Mouse (Mus musculus) forebrain, embryonic 13.5 days (tissue): ENCODE results near the gene Pigl. TPM values are rescaled to one million over a fixed set of nuclear protein-coding genes. Genes with fewer than 3 reads are reported as not detected.
"Not testable (repeated sequence)": the region's sequence is repeated elsewhere in the genome, so short reads cannot be mapped to it uniquely, and the experiment has no call there.

Experiments
- ATAC-seq: fragments of 200-750 bp; cut with Nextera tagmentation; 2 replicates; pipeline ENCODE4 v1.8.0; 2017
- H3K27ac ChIP-seq: fragments of 300-500 bp; sonication (generic); 2 replicates; pipeline ENCODE4 v1.5.1; 2015; ENCODE audit warnings: inconsistent platforms, mild to moderate bottlenecking, moderate library complexity
- H3K27me3 ChIP-seq: fragments of 300-500 bp; sonication (generic); 2 replicates; pipeline ENCODE4 v1.6.1; 2015; ENCODE audit warnings: mild to moderate bottlenecking, inconsistent platforms
- H3K36me3 ChIP-seq: fragments of 300-500 bp; sonication (generic); 2 replicates; pipeline ENCODE4 v1.6.1; 2015; ENCODE audit warnings: mild to moderate bottlenecking, inconsistent platforms; ENCODE audit not compliant: poor library complexity, severe bottlenecking
- H3K4me1 ChIP-seq: fragments of 300-500 bp; sonication (generic); 2 replicates; pipeline ENCODE4 v1.6.1; 2015; ENCODE audit warnings: inconsistent platforms
- H3K4me2 ChIP-seq: fragments of 300-500 bp; sonication (generic); 2 replicates; pipeline ENCODE4 v1.6.1; 2015; ENCODE audit warnings: inconsistent platforms, mild to moderate bottlenecking, moderate library complexity
- H3K4me3 ChIP-seq: fragments of 300-500 bp; sonication (generic); 2 replicates; pipeline ENCODE4 v1.5.1; 2015; ENCODE audit warnings: mild to moderate bottlenecking, inconsistent platforms
- H3K9ac ChIP-seq: fragments of 300-500 bp; sonication (generic); 2 replicates; pipeline ENCODE4 v1.6.1; 2015; ENCODE audit warnings: mild to moderate bottlenecking, inconsistent platforms
- H3K9me3 ChIP-seq: fragments of 300-500 bp; sonication (generic); replicated peaks from 2 replicates; pipeline ENCODE4 v1.6.1; 2016; ENCODE audit warnings: inconsistent platforms
- WGBS: fragments of 180-500 bp; shearing (Covaris S2); methylation state at CpG from one replicate; pipeline ENCODE4 v1.1.7; 2015; 5-methylcytosine and 5-hydroxymethylcytosine counted together
- polyA plus RNA-seq: library from polyadenylated mRNA; unstranded; fragments of >200 nt; fragmentation: Nextera tagmentation; extraction: Ambion mirVana; gene quantifications from 2 replicates; pipeline ENCODE4 v1.2.1, GENCODE M21; 2015

Pigl gene
- polyA plus RNA-seq, 1 experiment from 2014 or later = 6.2 TPM

DNA sequence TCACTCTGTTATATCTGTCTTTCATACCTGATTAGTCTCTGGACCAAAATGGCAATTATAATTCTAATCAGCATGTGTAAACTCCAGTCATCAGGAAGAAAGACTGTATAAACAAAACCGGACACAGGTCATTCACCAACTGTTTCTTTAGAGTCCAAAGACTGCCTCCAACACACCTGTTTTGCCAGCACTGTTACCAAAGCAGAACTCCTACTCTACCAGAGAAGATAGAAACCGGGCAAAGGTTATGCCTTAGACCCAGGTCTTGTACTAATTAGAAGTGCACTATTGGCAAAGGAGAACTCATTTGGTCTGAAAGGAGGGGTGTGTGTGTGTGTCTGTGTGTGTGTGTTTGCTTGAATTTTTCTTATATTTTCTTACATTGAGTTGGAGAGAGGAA, 42.3 kb downstream of the Pigl start:
- no peak for ATAC-seq
- no peaks in the 10 kb centered on the region for H3K4me1 ChIP-seq
- no peaks in the 10 kb centered on the region for H3K27me3 ChIP-seq
- no peak overlapping the region for H3K4me2 ChIP-seq
- no peak overlapping the region for H3K4me3 ChIP-seq
- no peak overlapping the region for H3K9ac ChIP-seq
- WGBS = 78% methylated on average over 2 of the region's 2 CpGs
- no peak overlapping the region for H3K27ac ChIP-seq
- no peaks in the 10 kb centered on the region; the same call in 1 of the 2 replicates for H3K36me3 ChIP-seq
- H3K9me3 ChIP-seq = no peaks in the 10 kb centered on the region

- H3K4me1 ChIP-seq = no peaks in the 10 kb centered on the region; the same call in 1 of the 2 replicates
- no peak overlapping the region for H3K4me3 ChIP-seq
- H3K36me3 ChIP-seq = no peaks in the 10 kb centered on the region; the same call in 1 of the 2 replicates
- no peaks in the 10 kb centered on the region for H3K9me3 ChIP-seq
- no peak overlapping the region for H3K9ac ChIP-seq
- WGBS = 92% methylated on average over 4 of the region's 4 CpGs
- no peaks in the 10 kb centered on the region for H3K27me3 ChIP-seq
- H3K4me2 ChIP-seq = no peak overlapping the region
- ATAC-seq = no peak
- no peak overlapping the region for H3K27ac ChIP-seq
Observed at GRCm38 (mm10) chr11:62507683-62508082, 49.4 kb downstream of the Pigl start.

GRCm38 (mm10) chr11:62508365-62508764, 50.1 kb downstream of the Pigl start:
- H3K9me3 ChIP-seq, H3K4me3 ChIP-seq, ATAC-seq, H3K4me1 ChIP-seq, H3K27ac ChIP-seq, H3K27me3 ChIP-seq, H3K4me2 ChIP-seq, H3K36me3 ChIP-seq, H3K9ac ChIP-seq: not testable (repeated sequence)
- WGBS = 93% methylated on average over 13 of the region's 13 CpGs

- not testable (repeated sequence) for H3K4me1 ChIP-seq, H3K27me3 ChIP-seq, H3K36me3 ChIP-seq, H3K9me3 ChIP-seq, H3K4me3 ChIP-seq, H3K27ac ChIP-seq, ATAC-seq, H3K4me2 ChIP-seq, H3K9ac ChIP-seq
- 96% methylated on average over 5 of the region's 5 CpGs for WGBS
Observed at GRCm38 (mm10) chr11:62508816-62509215, 50.6 kb downstream of the Pigl start.

- no peaks in the 10 kb centered on the region; the same call in 1 of the 2 replicates for H3K4me1 ChIP-seq
- H3K4me2 ChIP-seq = no peak overlapping the region
- WGBS = 91% methylated on average over 3 of the region's 3 CpGs
- ATAC-seq = no peak
- H3K27me3 ChIP-seq = no peaks in the 10 kb centered on the region
- H3K9me3 ChIP-seq = no peaks in the 10 kb centered on the region
- no peak overlapping the region for H3K4me3 ChIP-seq
- no peak overlapping the region for H3K27ac ChIP-seq
- H3K9ac ChIP-seq = no peak overlapping the region
- H3K36me3 ChIP-seq = no peaks in the 10 kb centered on the region; the same call in 1 of the 2 replicates
Observed at GRCm38 (mm10) chr11:62509571-62509970, 51.3 kb downstream of the Pigl start.

GRCm38 (mm10) chr11:62510956-62511355, 52.7 kb downstream of the Pigl start:
- H3K36me3 ChIP-seq = no peaks in the 10 kb centered on the region
- no peak overlapping the region for H3K27ac ChIP-seq
- H3K4me1 ChIP-seq = no peaks in the 10 kb centered on the region; the same call in 1 of the 2 replicates
- H3K4me2 ChIP-seq = no peak overlapping the region
- H3K27me3 ChIP-seq = no peaks in the 10 kb centered on the region
- H3K9ac ChIP-seq = no peak overlapping the region
- WGBS = 89% methylated on average over 5 of the region's 5 CpGs
- H3K9me3 ChIP-seq = no peaks in the 10 kb centered on the region
- H3K4me3 ChIP-seq = no peak overlapping the region
- no peak for ATAC-seq

DNA sequence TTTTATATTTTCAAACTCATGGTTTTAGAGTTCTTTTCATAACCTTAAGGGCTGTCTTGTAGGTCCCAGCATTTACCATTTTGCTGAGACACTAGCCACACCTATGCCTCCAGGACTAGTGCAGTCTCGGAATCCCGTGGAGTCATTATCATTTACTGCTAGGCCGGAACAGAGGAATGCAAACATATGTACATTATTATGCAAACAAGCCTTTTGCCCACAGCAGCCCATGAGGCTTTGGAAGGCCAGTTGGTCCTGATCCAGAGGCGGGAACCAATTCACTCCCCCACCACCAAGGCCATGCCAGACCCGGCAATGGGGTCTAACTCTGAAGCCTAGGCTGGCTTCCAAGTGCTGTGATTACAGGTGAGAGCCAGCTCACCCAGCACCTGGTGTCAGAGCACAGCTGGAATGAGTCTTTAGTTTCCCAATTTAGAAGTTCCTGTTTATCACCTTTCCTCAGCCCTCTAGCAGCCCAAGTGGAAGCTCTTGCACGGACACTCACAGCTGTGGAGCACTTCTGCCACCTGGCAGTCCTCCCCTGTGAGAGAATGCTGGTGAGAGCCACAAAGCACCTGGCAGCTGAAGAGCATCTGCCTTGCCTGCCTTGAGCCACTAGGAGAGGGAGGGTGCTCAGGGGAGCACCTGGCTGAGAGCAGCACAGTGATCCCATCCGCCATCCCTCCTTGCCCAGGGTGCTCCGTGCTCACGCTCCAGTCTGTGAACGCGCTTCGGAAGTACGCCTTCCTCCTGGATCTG, 53.4 kb downstream of the Pigl start:
- Histone ChIP-seq H3K4me2 (no peak overlapping the region), H3K9ac (no peak overlapping the region), H3K9me3 (no peaks in the 10 kb centered on the region), H3K4me3 (no peak overlapping the region), H3K36me3 (no peaks in the 10 kb centered on the region), H3K4me1 (no peaks in the 10 kb centered on the region; the same call in 1 of the 2 replicates), H3K27me3 (no peaks in the 10 kb centered on the region), H3K27ac (no peak overlapping the region)
- 74% methylated on average over 13 of the region's 13 CpGs for WGBS
- no peak for ATAC-seq

DNA sequence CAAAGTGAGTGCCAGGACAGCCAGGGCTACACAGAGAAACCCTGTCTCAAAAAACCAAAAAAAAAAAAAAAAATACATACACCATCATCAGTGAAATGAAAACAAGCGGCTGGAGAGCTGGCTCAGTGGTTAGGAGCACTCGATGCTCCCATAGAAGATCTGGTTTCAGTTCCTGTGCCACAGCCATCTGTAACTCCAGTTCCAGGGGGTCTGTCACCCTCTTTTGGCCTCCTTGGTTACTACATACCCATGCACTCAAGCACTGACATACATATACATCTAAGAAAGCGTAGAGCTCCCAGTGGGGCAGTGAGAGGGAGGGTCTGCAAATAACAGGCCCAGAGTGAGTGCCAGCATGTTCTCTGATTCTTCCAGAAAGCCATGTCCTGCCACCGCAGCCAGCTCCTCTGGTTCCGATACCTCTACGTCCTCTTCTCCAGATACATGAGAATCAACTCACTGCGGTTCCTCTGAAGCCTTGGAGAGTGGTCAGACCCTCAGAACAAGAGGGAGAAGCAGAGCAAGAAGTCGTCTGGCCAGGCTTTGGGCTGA, 54.3 kb downstream of the Pigl start:
- Histone ChIP-seq H3K4me1 (no peaks in the 10 kb centered on the region; the same call in 1 of the 2 replicates), H3K9ac (no peak overlapping the region), H3K27ac (no peak overlapping the region), H3K27me3 (no peaks in the 10 kb centered on the region), H3K4me3 (no peak overlapping the region), H3K9me3 (no peaks in the 10 kb centered on the region), H3K36me3 (no peaks in the 10 kb centered on the region), H3K4me2 (no peak overlapping the region)
- ATAC-seq = no peak
- WGBS = 91% methylated on average over 8 of the region's 8 CpGs

DNA sequence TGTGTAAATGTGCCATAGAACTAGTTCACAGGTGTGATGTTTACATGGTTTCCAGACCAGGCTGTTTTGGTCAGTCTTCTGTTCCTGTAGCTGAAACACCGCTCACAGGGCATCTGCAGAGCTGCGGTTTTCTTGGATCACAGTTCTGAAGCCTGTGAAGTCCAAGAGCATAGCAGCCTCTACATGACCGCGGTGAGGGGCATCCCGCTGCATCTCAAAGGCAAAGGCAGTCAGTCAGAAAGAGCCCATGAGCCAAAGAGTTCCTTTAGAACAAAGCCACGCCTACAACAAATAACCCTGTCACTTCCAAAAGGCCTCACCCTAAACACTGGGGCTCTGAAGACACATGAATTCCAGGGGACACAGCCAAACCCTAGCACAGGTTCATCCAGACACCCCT, 55.1 kb downstream of the Pigl start:
- no peak overlapping the region for H3K4me2 ChIP-seq
- no peak for ATAC-seq
- 77% methylated on average over 6 of the region's 6 CpGs for WGBS
- H3K27me3 ChIP-seq = no peaks in the 10 kb centered on the region
- H3K4me1 ChIP-seq = no peaks in the 10 kb centered on the region; the same call in 1 of the 2 replicates
- no peak overlapping the region for H3K27ac ChIP-seq
- H3K9ac ChIP-seq = no peak overlapping the region
- H3K9me3 ChIP-seq = no peaks in the 10 kb centered on the region
- no peaks in the 10 kb centered on the region for H3K36me3 ChIP-seq
- H3K4me3 ChIP-seq = no peak overlapping the region

- H3K4me3 ChIP-seq = no peak overlapping the region
- H3K27ac ChIP-seq = no peak overlapping the region
- 33% methylated on average over 2 of the region's 2 CpGs for WGBS
- H3K9me3 ChIP-seq = no peaks in the 10 kb centered on the region
- H3K27me3 ChIP-seq = no peaks in the 10 kb centered on the region
- 0 out of 2 replicates have a peak, but pooled peaks cover 4% of the 10 kb centered on the region for H3K4me1 ChIP-seq
- H3K9ac ChIP-seq = no peak overlapping the region
- ATAC-seq = no peak
- peaks cover 11% of the 10 kb centered on the region; the same call in 1 of the 2 replicates for H3K36me3 ChIP-seq
- no peak overlapping the region for H3K4me2 ChIP-seq
Observed at GRCm38 (mm10) chr11:62518991-62519390, 60.7 kb downstream of the Pigl start.

- H3K27ac ChIP-seq = no peak overlapping the region
- H3K4me2 ChIP-seq = no peak overlapping the region
- H3K9me3 ChIP-seq = no peaks in the 10 kb centered on the region
- WGBS = 77% methylated on average over 2 of the region's 2 CpGs
- peaks cover 41% of the 10 kb centered on the region for H3K36me3 ChIP-seq
- no peak overlapping the region for H3K9ac ChIP-seq
- H3K27me3 ChIP-seq = no peaks in the 10 kb centered on the region
- no peak for ATAC-seq
- H3K4me1 ChIP-seq = 0 out of 2 replicates have a peak, but pooled peaks cover 4% of the 10 kb centered on the region
- no peak overlapping the region for H3K4me3 ChIP-seq
Observed at GRCm38 (mm10) chr11:62522283-62522682, 64.0 kb downstream of the Pigl start.

DNA sequence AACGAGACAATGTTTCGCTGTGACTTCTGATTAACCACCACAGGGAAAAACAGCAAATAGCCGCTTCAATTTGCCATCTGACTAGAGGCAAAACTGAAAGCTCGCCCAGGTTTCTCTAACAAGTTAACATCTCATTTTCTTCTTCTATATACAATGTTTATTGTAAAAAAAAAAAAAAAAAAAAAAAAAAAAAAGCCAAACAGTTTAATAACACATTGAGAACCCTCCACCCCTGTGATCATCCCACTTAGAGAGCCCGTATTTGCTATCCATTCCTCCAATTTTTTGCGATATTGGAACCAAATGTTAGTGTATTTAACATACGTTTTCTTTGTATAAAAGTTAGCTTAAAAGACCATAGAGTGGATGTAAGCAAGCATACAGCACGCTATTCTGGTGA, 78.8 kb downstream of the Pigl start:
- H3K4me2 ChIP-seq = peak overlapping the region; percentile 82
- no peak overlapping the region for H3K27ac ChIP-seq
- H3K4me3 ChIP-seq = peak overlapping the region; percentile 84
- peaks cover 17% of the 10 kb centered on the region for H3K4me1 ChIP-seq
- WGBS = 79% methylated on average over 8 of the region's 8 CpGs
- peak overlapping the region; percentile 97 for H3K9ac ChIP-seq
- ATAC-seq = no peak
- peaks cover 32% of the 10 kb centered on the region for H3K36me3 ChIP-seq
- H3K27me3 ChIP-seq = peaks cover 3% of the 10 kb centered on the region; the same call in 1 of the 2 replicates
- H3K9me3 ChIP-seq = no peaks in the 10 kb centered on the region
